10 mouse cellular contexts compared by ENCODE assay signal in genomic region chr15:77856541-77856940, GRCm38 (mm10). TPM values are rescaled to one million over a fixed set of nuclear protein-coding genes. Genes with fewer than 3 reads are reported as not detected.
DNase-seq lines count a peak whose midpoint lies in the region; ATAC-seq and TF ChIP-seq lines count a peak whose summit lies in the region.
"Had no signal": no experiment of that assay in that cellular context is flagged by ENCODE, and none has a peak within 500 bp of the region (broad histone marks: within the 10 kb centered on the region; RNA-seq: fewer than 3 reads in every experiment).

No protein-coding gene starts in this region.

- no peaks in the 10 kb centered on the region for H3K36me3 ChIP-seq in intestine, embryonic 15.5 days
- H3K36me3 ChIP-seq in intestine, postnatal 0 days (ENCODE audit: control insufficient read depth, insufficient read depth), result no peaks in the 10 kb centered on the region
- no peaks in the 10 kb centered on the region for H3K36me3 ChIP-seq in heart, embryonic 10.5 days
- H3K36me3 ChIP-seq: embryonic facial prominence, embryonic 12.5 days; midbrain, embryonic 13.5 days had no signal

- H3K9me3 ChIP-seq in intestine, embryonic 15.5 days, result no peaks in the 10 kb centered on the region
- no peaks in the 10 kb centered on the region for H3K9me3 ChIP-seq in intestine, postnatal 0 days (ENCODE audit: control insufficient read depth)
- H3K9me3 ChIP-seq in heart, embryonic 10.5 days, result no peaks in the 10 kb centered on the region
- H3K9me3 ChIP-seq: embryonic facial prominence, embryonic 12.5 days; midbrain, embryonic 13.5 days had no signal

- peaks cover 15% of the 10 kb centered on the region for H3K4me1 ChIP-seq in intestine, embryonic 15.5 days (replicated peaks)
- H3K4me1 ChIP-seq in intestine, postnatal 0 days (replicated peaks; ENCODE audit: control insufficient read depth, insufficient read depth, low read length), result peaks cover 5% of the 10 kb centered on the region; the same call in 1 of the 2 replicates
- H3K4me1 ChIP-seq in heart, embryonic 10.5 days, result peaks cover 24% of the 10 kb centered on the region

- no peak for TF ChIP-seq CTCF in intestine, postnatal 0 days (IDR thresholded peaks at IDR 0.05; ENCODE audit: low read depth)
- no peak for TF ChIP-seq CTCF in layer of hippocampus, adult 2 months (conservative IDR thresholded peaks at IDR 0.05)

- ATAC-seq in intestine, embryonic 15.5 days, result no peak
- no peak for ATAC-seq in intestine, postnatal 0 days
- ATAC-seq: midbrain, embryonic 13.5 days had no signal

- 33% methylated on average over 5 of the region's 5 CpGs for WGBS in intestine, embryonic 15.5 days
- 39% methylated on average over 5 of the region's 5 CpGs for WGBS in intestine, postnatal 0 days
- WGBS in heart, embryonic 10.5 days, result 56% methylated on average over 5 of the region's 5 CpGs

- H3K4me3 ChIP-seq in intestine, embryonic 15.5 days (replicated peaks), result no peak overlapping the region
- H3K4me3 ChIP-seq in intestine, postnatal 0 days (ENCODE audit: low read depth, low read length), result no peak overlapping the region
- no peak overlapping the region for H3K4me3 ChIP-seq in heart, embryonic 10.5 days
- no peak overlapping the region for H3K4me3 ChIP-seq in layer of hippocampus, adult 2 months
- H3K4me3 ChIP-seq: embryonic facial prominence, embryonic 12.5 days had no signal

- no peak overlapping the region for H3K4me2 ChIP-seq in intestine, embryonic 15.5 days (replicated peaks)
- no peak overlapping the region for H3K4me2 ChIP-seq in intestine, postnatal 0 days (replicated peaks; ENCODE audit: low read depth)
- H3K4me2 ChIP-seq: embryonic facial prominence, embryonic 12.5 days had no signal

- DNase-seq in heart, embryonic 10.5 days (ENCODE audit: low spot score), result no peak
- DNase-seq in kidney, postnatal 10 days, result peak; percentile 87
- DNase-seq in lung, postnatal 4 days, result peak; percentile 70 to 77
- DNase-seq in thymus, adult 18-20 months, result no peak
- no peak for DNase-seq in thymus, postnatal 4 days
- DNase-seq in layer of hippocampus, adult 2 months (ENCODE audit: low spot score in 2 of 2), result no peak

- H3K27ac ChIP-seq in intestine, embryonic 15.5 days, result peak overlapping the region; percentile 41; the same call in 1 of the 2 replicates
- no peak overlapping the region for H3K27ac ChIP-seq in intestine, postnatal 0 days (ENCODE audit: low read depth, low read length)
- H3K27ac ChIP-seq in heart, embryonic 10.5 days, result 0 out of 2 replicates have a peak overlapping the region, but pooled peaks have one; percentile 25
- no peak overlapping the region for H3K27ac ChIP-seq in layer of hippocampus, adult 2 months
- H3K27ac ChIP-seq: embryonic facial prominence, embryonic 12.5 days; midbrain, embryonic 13.5 days had no signal

- no peak overlapping the region for H3K9ac ChIP-seq in intestine, embryonic 15.5 days
- H3K9ac ChIP-seq in intestine, postnatal 0 days (ENCODE audit: low read depth, low read length), result no peak overlapping the region
- H3K9ac ChIP-seq: embryonic facial prominence, embryonic 12.5 days; midbrain, embryonic 13.5 days had no signal

- no peaks in the 10 kb centered on the region for H3K27me3 ChIP-seq in intestine, embryonic 15.5 days (replicated peaks)
- no peaks in the 10 kb centered on the region for H3K27me3 ChIP-seq in intestine, postnatal 0 days (replicated peaks; ENCODE audit: control insufficient read depth, insufficient read depth, low read length)
- H3K27me3 ChIP-seq in heart, embryonic 10.5 days (ENCODE audit: insufficient read depth, poor library complexity, severe bottlenecking), result no peaks in the 10 kb centered on the region
- H3K27me3 ChIP-seq: embryonic facial prominence, embryonic 12.5 days had no signal

RNA-seq across cellular contexts. Expression of gene Myh9, which starts 14.6 kb away (rescaled TPM):
- 51.6 and 52.9 TPM in 2 replicates for polyA plus RNA-seq in intestine, embryonic 15.5 days (2015; fragmentation: Nextera tagmentation; extraction: Ambion mirVana)
- polyA plus RNA-seq in intestine, postnatal 0 days (2015; fragmentation: Nextera tagmentation; extraction: Ambion mirVana), result 25.7 and 27.7 TPM in 2 replicates
- 34.5 and 37.5 TPM in 2 replicates for polyA plus RNA-seq in heart, embryonic 10.5 days (2016; fragmentation: Nextera tagmentation; extraction: Ambion mirVana)
- total RNA-seq in layer of hippocampus, adult 2 months (2021), result 10 to 100 TPM; 88.3 to 96.3 TPM

Comparison
In these comparisons a context has a peak if more than half of its experiments do, and no peak if none do; other contexts are left out.
1. H3K27ac ChIP-seq: peak in intestine, embryonic 15.5 days (single experiment) and heart, embryonic 10.5 days (single experiment); none in intestine, postnatal 0 days (single experiment) and layer of hippocampus, adult 2 months (single experiment).
2. DNase-seq: peak in kidney, postnatal 10 days (single experiment) and lung, postnatal 4 days (2 of 2); none in heart, embryonic 10.5 days (single experiment), thymus, adult 18-20 months (0 of 2), thymus, postnatal 4 days (single experiment) and layer of hippocampus, adult 2 months (0 of 2).